Mouse (Mus musculus): ENCODE measurements around the gene Atp6v0c.

GRCm38 (mm10) chr17:24193268-24193667 lies 23.8 kb upstream of the Atp6v0c start:
- TF ChIP-seq CTCF (IDR thresholded peaks at IDR 0.05; ENCODE audit: low read depth) (no peak), EP300 (optimal IDR thresholded peaks at IDR 0.05) (no peak)
